Comparison of ENCODE assay signal across 28 mouse cellular contexts in genomic region chr13:32956537-32956936, GRCm38 (mm10). TPM values are rescaled to one million over a fixed set of nuclear protein-coding genes. Genes with fewer than 3 reads are reported as not detected.
DNase-seq lines count a peak whose midpoint lies in the region; ATAC-seq and TF ChIP-seq lines count a peak whose summit lies in the region.
"Had no signal": no experiment of that assay in that cellular context is flagged by ENCODE, and none has a peak within 500 bp of the region (broad histone marks: within the 10 kb centered on the region; RNA-seq: fewer than 3 reads in every experiment).

No protein-coding gene starts in this region.

- 53% methylated on average over 4 of the region's 4 CpGs for WGBS in heart, embryonic 11.5 days (ENCODE audit: insufficient replicate concordance)
- 50% methylated on average over 4 of the region's 4 CpGs for WGBS in heart, postnatal 0 days
- WGBS in lung, postnatal 0 days, result 37% methylated on average over 4 of the region's 4 CpGs

- H3K27ac ChIP-seq in heart, embryonic 11.5 days (ENCODE audit: low read depth, low read length), result no peak overlapping the region
- 0 out of 2 replicates have a peak overlapping the region, but pooled peaks have one; percentile 18 for H3K27ac ChIP-seq in heart, postnatal 0 days (ENCODE audit: low read depth)
- peak overlapping the region; percentile 58 for H3K27ac ChIP-seq in lung, postnatal 0 days (ENCODE audit: low read length)
- H3K27ac ChIP-seq: embryonic facial prominence, embryonic 10.5 days; embryonic facial prominence, embryonic 12.5 days; forebrain, embryonic 13.5 days; forebrain, embryonic 15.5 days had no signal

- TF ChIP-seq EP300 in heart, postnatal 0 days (IDR thresholded peaks at IDR 0.05; ENCODE audit: low read depth), result no peak
- peak; percentile 76; the same call in 1 of the 2 replicates for TF ChIP-seq EP300 in lung, postnatal 0 days (IDR thresholded peaks at IDR 0.05)

- no peak for ATAC-seq in heart, embryonic 11.5 days (replicated peaks; ENCODE audit: insufficient number of reproducible peaks, low FRiP score, low TSS enrichment)
- no peak for ATAC-seq in heart, postnatal 0 days (ENCODE audit: insufficient read depth, low read depth)
- peak; percentile 75 for ATAC-seq in lung, postnatal 0 days
- ATAC-seq: activated CD4-positive, CD25-positive, alpha-beta regulatory T cell, adult 4 months; CD4-positive, CD25-positive, alpha-beta regulatory T cell, adult 4 months; forebrain, embryonic 13.5 days; forebrain, embryonic 15.5 days; Patski had no signal

- TF ChIP-seq CTCF in heart, postnatal 0 days (IDR thresholded peaks at IDR 0.05; ENCODE audit: low read depth), result no peak
- TF ChIP-seq CTCF in lung, postnatal 0 days (IDR thresholded peaks at IDR 0.05), result no peak

- H3K27me3 ChIP-seq in heart, embryonic 11.5 days (ENCODE audit: control insufficient read depth, insufficient read depth, low read length), result no peaks in the 10 kb centered on the region
- H3K27me3 ChIP-seq in heart, postnatal 0 days (ENCODE audit: control insufficient read depth, insufficient read depth, low read length), result no peaks in the 10 kb centered on the region
- no peaks in the 10 kb centered on the region for H3K27me3 ChIP-seq in lung, postnatal 0 days (replicated peaks; ENCODE audit: insufficient read depth, low read length)
- H3K27me3 ChIP-seq: CH12.LX; embryonic facial prominence, embryonic 12.5 days; forebrain, embryonic 13.5 days; forebrain, embryonic 15.5 days; Patski had no signal

- H3K4me2 ChIP-seq in heart, embryonic 11.5 days, result no peak overlapping the region
- H3K4me2 ChIP-seq in heart, postnatal 0 days (ENCODE audit: low read depth, low read length), result no peak overlapping the region
- H3K4me2 ChIP-seq in lung, postnatal 0 days (replicated peaks; ENCODE audit: low read depth, low read length), result no peak overlapping the region
- H3K4me2 ChIP-seq: embryonic facial prominence, embryonic 12.5 days; forebrain, embryonic 13.5 days; forebrain, embryonic 15.5 days had no signal

- 0 out of 2 replicates have a peak, but pooled peaks cover 2% of the 10 kb centered on the region for H3K9me3 ChIP-seq in heart, embryonic 11.5 days (replicated peaks; ENCODE audit: control insufficient read depth, low read length)
- H3K9me3 ChIP-seq in heart, postnatal 0 days (replicated peaks; ENCODE audit: control insufficient read depth, low read length), result no peaks in the 10 kb centered on the region
- no peaks in the 10 kb centered on the region for H3K9me3 ChIP-seq in lung, postnatal 0 days (ENCODE audit: low read length)
- H3K9me3 ChIP-seq: embryonic facial prominence, embryonic 10.5 days; embryonic facial prominence, embryonic 12.5 days; forebrain, embryonic 13.5 days; forebrain, embryonic 15.5 days; G1E had no signal

- DNase-seq in heart, adult 11 months, result peak; percentile 37
- DNase-seq in heart, postnatal 0 days (ENCODE audit: low spot score), result no peak
- DNase-seq in heart, adult 18-20 months, result no peak
- DNase-seq in lung, postnatal 0 days (ENCODE audit: low spot score), result peak; percentile 30
- no peak for DNase-seq in lung, postnatal 14 days
- DNase-seq: adrenal gland, adult 8-10 months; adrenal gland, postnatal 14 days; adrenal gland, postnatal 36 days; B cell, adult 2 months; cerebellum, adult 11-12 months; cerebellum, adult 2 months; cerebellum, adult 9-10 months; cerebellum, postnatal 10 days; cerebellum, postnatal 25 days had no signal

- 0 out of 2 replicates have a peak, but pooled peaks cover 3% of the 10 kb centered on the region for H3K4me1 ChIP-seq in heart, embryonic 11.5 days (ENCODE audit: control insufficient read depth, insufficient read depth, low read length)
- 0 out of 2 replicates have a peak, but pooled peaks cover 13% of the 10 kb centered on the region for H3K4me1 ChIP-seq in heart, postnatal 0 days (ENCODE audit: control insufficient read depth, insufficient read depth)
- no peaks in the 10 kb centered on the region for H3K4me1 ChIP-seq in lung, postnatal 0 days (ENCODE audit: insufficient read depth, low read depth, low read length)
- H3K4me1 ChIP-seq: embryonic facial prominence, embryonic 10.5 days; embryonic facial prominence, embryonic 12.5 days; forebrain, embryonic 13.5 days; forebrain, embryonic 15.5 days had no signal

- no peak overlapping the region for H3K4me3 ChIP-seq in heart, embryonic 11.5 days (ENCODE audit: low read depth, low read length)
- no peak overlapping the region for H3K4me3 ChIP-seq in heart, postnatal 0 days (ENCODE audit: low read depth, low read length)
- H3K4me3 ChIP-seq in lung, postnatal 0 days (ENCODE audit: low read depth, low read length), result no peak overlapping the region
- H3K4me3 ChIP-seq: embryonic facial prominence, embryonic 10.5 days; embryonic facial prominence, embryonic 12.5 days; forebrain, embryonic 13.5 days; forebrain, embryonic 15.5 days had no signal

- H3K36me3 ChIP-seq in heart, embryonic 11.5 days (ENCODE audit: control insufficient read depth, insufficient read depth, low read length), result no peaks in the 10 kb centered on the region
- no peaks in the 10 kb centered on the region for H3K36me3 ChIP-seq in heart, postnatal 0 days (replicated peaks; ENCODE audit: control insufficient read depth, insufficient read depth, low read length)
- no peaks in the 10 kb centered on the region for H3K36me3 ChIP-seq in lung, postnatal 0 days (ENCODE audit: insufficient read depth, low read length)
- H3K36me3 ChIP-seq: embryonic facial prominence, embryonic 10.5 days; embryonic facial prominence, embryonic 12.5 days; forebrain, embryonic 15.5 days; G1E had no signal

- no peak overlapping the region for H3K9ac ChIP-seq in heart, embryonic 11.5 days (ENCODE audit: low read depth, low read length)
- no peak overlapping the region for H3K9ac ChIP-seq in heart, postnatal 0 days (replicated peaks; ENCODE audit: low read depth, low read length)
- H3K9ac ChIP-seq in lung, postnatal 0 days (replicated peaks; ENCODE audit: low read depth), result no peak overlapping the region
- H3K9ac ChIP-seq: embryonic facial prominence, embryonic 12.5 days; forebrain, embryonic 13.5 days; forebrain, embryonic 15.5 days had no signal

RNA-seq across cellular contexts. Expression of gene Serpinb6b, which starts 8.5 kb away (rescaled TPM):
- polyA plus RNA-seq in heart, embryonic 11.5 days (2014; fragmentation: Nextera tagmentation; extraction: Ambion mirVana), result 15.7 and 19.3 TPM in 2 replicates
- total RNA-seq in heart, postnatal 0 days (2014; rRNA removed; ENCODE audit: low replicate concordance), result 46.1 and 66.6 TPM in 2 replicates
- polyA plus RNA-seq in heart, postnatal 0 days (2015; fragmentation: Nextera tagmentation; extraction: Ambion mirVana), result 23.4 and 30.8 TPM in 2 replicates
- total RNA-seq in heart, adult 18-20 months (2021), result 10 to 100 TPM; 31.5 to 39.0 TPM
- polyA plus RNA-seq in lung, postnatal 0 days (2015; fragmentation: Nextera tagmentation; extraction: Ambion mirVana), result 232 and 253 TPM in 2 replicates
- polyA plus RNA-seq: G1E had no signal

RNA-seq across cellular contexts. Expression of gene Serpinb9, which starts 46.5 kb away (rescaled TPM):
- 5.8 and 7.9 TPM in 2 replicates for polyA plus RNA-seq in heart, embryonic 11.5 days (2014; fragmentation: Nextera tagmentation; extraction: Ambion mirVana)
- 3.9 and 5.5 TPM in 2 replicates for total RNA-seq in heart, postnatal 0 days (2014; rRNA removed; ENCODE audit: low replicate concordance)
- polyA plus RNA-seq in heart, postnatal 0 days (2015; fragmentation: Nextera tagmentation; extraction: Ambion mirVana), result 6.3 and 7.9 TPM in 2 replicates
- total RNA-seq in heart, adult 18-20 months (2021), result 10 to 100 TPM in 1 of 2 experiments, 1 to 10 TPM in 1; 9.4 to 11.3 TPM
- polyA plus RNA-seq in lung, postnatal 0 days (2015; fragmentation: Nextera tagmentation; extraction: Ambion mirVana), result 75.2 and 83.1 TPM in 2 replicates

RNA-seq across cellular contexts. Expression of gene Serpinb1c, which starts 58.5 kb away (rescaled TPM):
- 0.16 and 0.31 TPM in 2 replicates for polyA plus RNA-seq in heart, embryonic 11.5 days (2014; fragmentation: Nextera tagmentation; extraction: Ambion mirVana)
- total RNA-seq in heart, postnatal 0 days (2014; rRNA removed; ENCODE audit: low replicate concordance), result not detected in 2 replicates
- polyA plus RNA-seq in heart, postnatal 0 days (2015; fragmentation: Nextera tagmentation; extraction: Ambion mirVana), result 0.16 and 0.25 TPM in 2 replicates
- 1 to 10 TPM; 1.3 to 3.5 TPM for total RNA-seq in heart, adult 18-20 months (2021)
- polyA plus RNA-seq in lung, postnatal 0 days (2015; fragmentation: Nextera tagmentation; extraction: Ambion mirVana), result 0.07 and 0.11 TPM in 2 replicates
- total RNA-seq: adrenal gland, adult 18-20 months; adrenal gland, adult 8-10 months; adrenal gland, postnatal 14 days; adrenal gland, postnatal 36 days; CH12.LX; G1E had no signal
- polyA plus RNA-seq: activated CD4-positive, CD25-positive, alpha-beta regulatory T cell, adult 4 months; CD4-positive, CD25-positive, alpha-beta regulatory T cell, adult 4 months; cortical plate, adult 2 months; embryonic facial prominence, embryonic 10.5 days; embryonic facial prominence, embryonic 12.5 days; embryonic facial prominence, embryonic 14.5 days; forebrain, embryonic 11.5 days; forebrain, embryonic 13.5 days; forebrain, embryonic 15.5 days; G1E had no signal

Comparison
In these comparisons a context has a peak if more than half of its experiments do, and no peak if none do; other contexts are left out.
1. DNase-seq: peak in heart, adult 11 months (single experiment) and lung, postnatal 0 days (single experiment); none in heart, postnatal 0 days (single experiment), heart, adult 18-20 months (0 of 2) and lung, postnatal 14 days (single experiment).